Mouse (Mus musculus) B cell, adult 2 months (primary cell): Measurements from ENCODE around the gene Ctdspl.

Experiments used
- DNase-seq, 2 experiments: peaks; one replicate each; pipeline ENCODE4 v3.0.0; 2022

Ctdspl gene

DNA sequence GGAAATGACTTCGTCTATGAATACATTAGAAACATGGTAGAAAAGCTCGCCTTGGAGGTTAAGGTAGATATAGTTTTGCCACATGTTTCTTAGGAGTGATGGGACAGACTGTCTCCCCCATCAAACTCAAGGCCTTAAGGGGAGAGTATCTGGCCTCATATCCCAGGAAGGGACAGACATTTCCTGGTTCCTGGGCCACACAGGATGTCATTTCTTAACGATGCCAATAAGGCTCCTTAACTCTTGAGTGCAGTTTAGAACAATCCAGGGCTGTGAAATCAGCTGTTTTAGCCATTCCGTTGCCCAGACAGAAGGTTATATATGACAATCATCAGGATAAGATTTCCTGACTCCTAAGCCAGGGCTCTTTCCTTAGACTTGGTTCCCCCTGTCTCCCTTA lies 104.8 kb downstream of the Ctdspl start:
- no peak for DNase-seq

DNA sequence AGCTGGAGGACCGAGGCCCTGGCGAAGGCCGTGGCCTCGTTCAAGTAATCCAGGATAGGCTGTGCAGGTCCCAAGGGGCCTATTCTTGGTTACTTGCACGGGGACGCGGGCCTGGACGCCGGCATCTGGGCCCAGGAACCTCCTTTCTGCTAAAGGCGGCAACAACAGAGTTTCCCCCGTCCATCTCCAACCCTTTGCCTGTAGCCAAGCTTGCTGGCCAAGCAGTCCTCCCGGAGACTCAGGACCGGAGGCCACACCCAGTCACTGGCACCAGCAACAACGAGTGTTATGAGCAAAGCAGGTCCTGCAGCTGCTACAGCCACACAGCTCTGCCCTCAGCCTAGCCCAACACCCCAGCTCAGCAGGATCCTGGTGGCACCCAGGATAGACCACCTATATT lies 105.5 kb downstream of the Ctdspl start:
- no peak for DNase-seq

DNA sequence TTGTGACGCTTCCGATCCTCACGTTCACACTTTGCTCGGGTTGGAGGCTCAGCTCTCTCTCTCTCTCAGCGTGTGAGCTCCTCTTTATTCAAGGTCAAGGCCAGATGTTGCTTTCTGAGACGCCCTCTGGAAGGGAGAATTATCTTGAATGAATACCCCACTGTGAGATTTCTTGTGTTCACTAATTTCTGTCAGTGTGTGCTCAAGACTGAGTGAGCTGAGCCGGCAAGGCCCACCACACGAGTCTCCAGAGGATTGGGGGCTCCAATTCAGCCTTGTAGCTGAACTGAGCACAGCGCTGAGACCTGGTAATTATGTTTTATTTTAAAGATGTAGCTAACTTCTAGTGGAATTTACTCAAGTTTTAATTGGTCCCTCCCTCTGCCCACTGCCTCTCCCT lies 106.3 kb downstream of the Ctdspl start:
- no peak for DNase-seq

DNA sequence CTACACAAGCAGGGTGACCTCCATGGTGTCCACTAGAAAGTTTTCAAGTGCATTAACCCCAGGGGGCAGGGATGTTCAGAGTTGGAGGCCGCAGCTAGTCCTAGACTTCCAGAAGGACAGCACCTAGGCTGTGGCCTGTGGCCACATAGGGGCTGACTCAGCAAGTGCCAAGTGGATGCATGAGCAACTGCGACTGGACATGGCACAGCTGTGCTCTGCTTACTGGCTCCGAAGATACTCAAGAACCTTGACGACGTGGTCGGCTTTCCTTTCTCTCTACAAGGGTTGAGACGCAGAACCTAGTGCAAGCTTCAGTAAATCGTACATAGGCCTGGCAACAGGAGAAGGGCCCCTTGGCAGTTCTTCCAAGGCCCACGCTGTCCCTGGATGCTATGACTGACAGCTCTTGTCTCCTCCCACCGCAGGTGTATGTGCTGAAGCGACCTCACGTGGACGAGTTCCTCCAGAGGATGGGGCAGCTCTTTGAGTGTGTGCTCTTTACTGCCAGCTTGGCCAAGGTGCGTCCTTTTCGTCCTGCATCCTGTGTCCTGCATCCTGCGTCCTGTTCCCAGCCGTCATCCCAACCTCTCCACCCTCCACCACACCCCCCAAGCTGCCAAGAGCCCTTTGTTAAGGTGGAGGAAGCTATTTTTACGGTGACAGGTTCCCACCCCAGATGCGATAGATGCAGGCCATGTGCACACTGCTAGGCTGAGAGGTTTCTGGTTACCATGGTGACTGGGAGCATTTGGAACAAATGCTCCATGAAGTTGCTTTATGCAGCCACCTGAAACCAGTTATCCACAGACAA lies 107.1 kb downstream of the Ctdspl start:
- DNase-seq: no peak

DNA sequence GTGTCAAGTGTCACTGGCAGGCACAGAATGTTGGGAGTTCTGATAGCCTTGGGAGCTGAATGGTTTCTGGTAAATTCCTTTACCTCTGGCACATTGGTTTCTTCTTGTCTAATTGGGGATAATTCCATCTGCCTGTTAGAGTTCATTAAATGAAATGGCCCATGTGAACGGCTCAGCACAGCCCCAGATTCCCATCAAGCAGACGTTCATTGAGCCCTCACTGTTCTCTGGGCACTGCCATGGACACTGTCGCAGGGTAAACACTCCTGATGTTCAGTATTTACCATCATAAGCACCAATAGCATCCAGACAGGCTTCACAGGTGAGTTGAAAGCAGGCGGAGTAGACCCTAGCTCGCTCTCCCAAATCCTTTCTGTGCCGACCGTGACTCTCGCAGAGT lies 107.8 kb downstream of the Ctdspl start:
- no peak for DNase-seq

DNA sequence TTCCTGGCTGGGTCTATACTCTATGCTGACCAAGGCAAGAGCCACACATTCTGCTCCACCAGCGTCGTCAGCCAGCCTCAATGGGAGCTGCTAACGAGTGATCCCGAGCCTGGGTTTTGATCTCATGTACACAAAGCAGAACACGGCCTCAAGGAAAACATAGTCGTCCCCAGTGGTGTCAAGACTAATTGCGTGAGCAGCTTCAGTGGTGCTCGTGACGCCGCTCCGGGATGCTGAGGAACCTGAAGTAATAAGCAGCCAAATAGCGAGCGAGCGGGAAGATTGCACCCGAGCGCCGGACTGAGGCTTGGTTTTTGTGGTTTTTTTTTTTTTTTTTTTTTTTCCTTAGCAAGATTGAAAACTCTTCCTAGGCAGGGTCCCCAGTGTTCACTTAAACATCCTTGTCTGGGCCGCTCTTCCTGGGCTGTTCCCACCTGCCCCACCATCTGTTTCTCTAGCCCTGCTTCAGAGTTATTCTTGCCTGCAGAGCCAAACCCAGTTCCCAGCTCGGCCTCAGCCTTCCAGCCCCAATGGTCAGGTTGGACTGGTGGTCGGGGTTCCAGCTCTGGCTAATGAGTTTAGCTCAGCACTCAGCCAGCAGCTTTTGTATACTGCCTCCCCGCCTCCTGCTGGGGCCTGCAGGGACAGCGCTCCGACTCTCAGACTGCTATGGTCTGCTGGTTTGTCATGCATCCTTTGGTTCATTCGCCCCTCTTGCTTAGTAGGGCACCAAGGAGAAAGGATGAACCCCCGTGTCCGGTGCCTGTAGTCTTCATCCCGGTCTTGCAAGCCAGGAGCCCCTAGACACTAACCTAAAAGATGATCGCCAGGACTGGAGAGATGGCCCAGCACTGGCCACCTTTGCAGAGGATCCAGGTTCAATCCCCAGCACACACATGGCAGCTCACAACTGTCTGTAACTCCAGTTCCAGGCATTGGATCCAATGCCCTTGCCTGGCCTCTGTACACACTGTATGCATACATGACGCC lies 108.7 kb downstream of the Ctdspl start:
- no peak for DNase-seq

DNA sequence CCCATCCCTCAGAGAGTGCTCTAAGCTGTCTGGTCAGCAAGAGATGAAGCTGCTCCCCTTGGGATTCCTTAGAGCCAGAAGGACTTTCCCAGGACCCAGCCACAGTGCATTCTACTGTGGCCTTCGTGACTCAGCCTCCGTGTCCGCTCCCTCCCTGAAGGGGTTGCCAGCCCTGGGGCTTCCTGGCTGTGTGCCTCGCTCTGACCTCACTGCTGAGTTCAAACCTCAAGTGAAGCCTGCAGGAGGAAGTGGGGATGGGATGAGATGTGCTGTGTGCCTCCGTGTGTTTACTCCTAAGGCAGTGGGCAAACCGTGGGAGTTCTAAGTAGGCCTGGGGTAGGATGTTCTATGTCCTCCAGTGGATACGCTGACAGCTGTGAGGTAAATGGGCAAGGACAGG lies 109.6 kb downstream of the Ctdspl start:
- no peak for DNase-seq

DNA sequence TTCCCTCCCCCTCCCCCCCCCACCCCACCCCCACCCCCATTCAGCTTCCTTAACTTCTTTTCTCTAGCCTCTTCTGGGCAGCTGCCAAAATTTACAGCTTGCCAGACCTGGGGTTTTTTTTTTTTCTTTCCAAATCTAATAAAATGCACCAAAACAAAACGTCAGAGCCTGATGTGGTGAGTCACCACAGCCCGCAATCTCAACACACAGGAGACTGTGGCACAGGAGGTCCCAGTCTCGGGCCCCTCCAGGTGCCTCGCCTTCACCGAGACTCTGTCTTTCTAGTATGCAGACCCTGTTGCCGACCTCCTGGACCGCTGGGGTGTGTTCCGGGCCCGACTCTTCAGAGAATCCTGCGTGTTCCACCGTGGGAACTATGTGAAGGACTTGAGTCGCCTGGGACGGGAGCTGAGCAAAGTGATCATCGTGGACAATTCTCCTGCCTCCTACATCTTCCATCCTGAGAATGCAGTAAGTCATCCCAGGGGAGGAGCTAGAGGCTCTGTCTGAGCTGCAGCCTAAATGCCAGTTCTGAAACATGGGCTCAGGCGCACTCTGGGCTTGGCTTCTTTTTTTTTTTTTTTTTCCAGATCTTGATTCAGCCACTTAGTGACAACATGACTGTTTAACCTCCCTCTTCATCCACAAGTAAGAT lies 111.0 kb downstream of the Ctdspl start:
- DNase-seq: no peak

DNA sequence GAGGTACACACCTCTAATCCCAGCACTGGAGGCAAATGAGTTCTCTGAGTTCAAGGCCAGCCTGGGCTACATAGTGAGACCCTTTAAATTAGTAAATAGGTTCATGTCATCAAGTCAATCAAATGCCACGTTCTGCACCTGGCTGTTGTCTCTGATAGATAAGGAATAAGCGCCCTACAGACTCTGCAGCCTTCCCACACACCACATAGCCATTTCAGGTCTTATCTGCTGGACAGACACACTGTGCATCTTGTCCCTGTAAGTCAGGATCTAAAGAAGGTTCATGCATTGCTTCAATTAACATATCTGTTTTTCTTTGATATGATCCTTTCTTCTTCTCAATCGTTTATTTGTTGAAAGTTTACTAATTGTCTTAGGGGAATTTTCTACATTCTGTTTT lies 112.3 kb downstream of the Ctdspl start:
- DNase-seq: no peak

DNA sequence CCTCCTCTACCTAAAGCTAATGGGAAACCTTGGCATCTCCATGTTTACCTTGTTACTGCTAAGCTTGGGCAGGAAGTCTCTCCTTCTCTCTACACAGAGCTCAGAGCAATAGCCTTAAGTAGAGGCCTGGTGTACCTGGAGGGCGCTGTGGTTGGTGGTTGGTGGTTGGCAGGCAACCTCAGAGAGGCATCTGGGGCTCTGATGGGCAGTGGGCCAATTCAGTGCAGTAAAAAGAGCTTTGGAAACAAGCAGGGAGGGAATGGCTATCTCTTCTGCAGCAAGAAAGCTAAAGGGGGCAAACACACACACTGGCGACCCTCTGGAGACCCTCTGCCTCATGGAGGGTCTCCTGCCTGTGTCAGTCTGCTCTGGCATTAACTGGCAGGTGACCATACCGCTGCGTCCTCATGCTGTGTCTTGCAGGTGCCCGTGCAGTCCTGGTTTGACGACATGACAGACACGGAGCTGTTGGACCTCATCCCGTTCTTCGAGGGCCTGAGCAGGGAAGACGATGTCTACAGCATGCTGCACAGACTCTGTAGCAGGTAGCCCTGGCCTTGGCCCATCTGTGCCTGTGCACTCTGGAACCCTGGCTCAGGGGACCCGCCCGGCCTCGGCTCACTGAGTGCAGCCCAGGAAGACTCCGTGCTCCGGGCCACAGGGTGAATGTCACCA lies 114.0 kb downstream of the Ctdspl start:
- DNase-seq: no peak

DNA sequence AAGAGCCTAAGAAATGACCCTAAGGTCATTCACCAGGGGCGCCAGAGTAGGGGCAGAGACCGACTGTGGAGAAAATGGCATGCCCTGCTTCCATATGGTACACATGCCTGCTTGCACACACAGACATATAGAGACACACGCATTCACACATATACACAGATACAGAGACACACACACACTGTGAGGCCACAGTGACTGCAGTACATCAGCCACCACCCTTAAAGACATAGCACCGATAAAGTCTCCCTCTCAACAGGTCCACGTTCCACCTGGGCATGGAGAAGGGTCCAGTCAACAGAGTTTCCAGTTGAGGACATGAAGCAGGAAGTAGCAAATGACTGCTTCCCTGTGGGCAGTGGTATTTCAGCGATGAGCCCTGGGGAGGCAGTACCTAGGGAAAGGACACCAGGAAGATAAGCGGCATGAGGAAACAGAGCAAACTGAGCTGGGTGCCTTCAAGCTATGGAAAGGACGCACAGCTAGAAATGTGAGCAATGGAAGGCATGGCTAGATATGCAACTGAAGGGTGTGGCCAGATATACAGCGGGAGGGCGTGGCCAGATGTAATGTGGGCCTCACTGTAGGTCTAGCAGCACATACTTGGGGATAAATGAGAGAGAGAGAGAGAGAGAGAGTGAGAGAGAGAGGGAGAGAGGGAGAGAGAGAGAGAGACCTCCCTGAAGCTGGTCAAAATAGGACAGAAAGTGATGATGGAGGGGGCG lies 122.1 kb downstream of the Ctdspl start:
- DNase-seq: no peak

DNA sequence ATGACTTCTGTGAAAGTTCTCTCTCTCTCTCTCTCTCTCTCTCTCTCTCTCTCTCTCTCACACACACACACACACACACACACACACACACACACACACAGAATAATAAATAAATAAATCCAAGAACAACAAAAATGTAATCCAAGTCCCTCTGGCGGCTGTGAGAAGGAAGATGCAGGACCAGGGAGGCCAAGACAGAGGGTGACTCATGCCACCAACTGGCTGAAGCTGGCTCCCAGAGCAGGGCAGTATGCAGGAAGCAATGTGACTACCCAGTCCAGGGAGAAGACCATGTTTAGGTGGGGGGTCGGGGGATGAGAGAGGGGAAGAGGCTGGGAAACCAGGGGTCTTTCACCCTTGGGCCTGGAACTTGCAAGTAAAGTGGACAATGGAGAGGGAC lies 124.9 kb downstream of the Ctdspl start:
- DNase-seq: no peak

DNA sequence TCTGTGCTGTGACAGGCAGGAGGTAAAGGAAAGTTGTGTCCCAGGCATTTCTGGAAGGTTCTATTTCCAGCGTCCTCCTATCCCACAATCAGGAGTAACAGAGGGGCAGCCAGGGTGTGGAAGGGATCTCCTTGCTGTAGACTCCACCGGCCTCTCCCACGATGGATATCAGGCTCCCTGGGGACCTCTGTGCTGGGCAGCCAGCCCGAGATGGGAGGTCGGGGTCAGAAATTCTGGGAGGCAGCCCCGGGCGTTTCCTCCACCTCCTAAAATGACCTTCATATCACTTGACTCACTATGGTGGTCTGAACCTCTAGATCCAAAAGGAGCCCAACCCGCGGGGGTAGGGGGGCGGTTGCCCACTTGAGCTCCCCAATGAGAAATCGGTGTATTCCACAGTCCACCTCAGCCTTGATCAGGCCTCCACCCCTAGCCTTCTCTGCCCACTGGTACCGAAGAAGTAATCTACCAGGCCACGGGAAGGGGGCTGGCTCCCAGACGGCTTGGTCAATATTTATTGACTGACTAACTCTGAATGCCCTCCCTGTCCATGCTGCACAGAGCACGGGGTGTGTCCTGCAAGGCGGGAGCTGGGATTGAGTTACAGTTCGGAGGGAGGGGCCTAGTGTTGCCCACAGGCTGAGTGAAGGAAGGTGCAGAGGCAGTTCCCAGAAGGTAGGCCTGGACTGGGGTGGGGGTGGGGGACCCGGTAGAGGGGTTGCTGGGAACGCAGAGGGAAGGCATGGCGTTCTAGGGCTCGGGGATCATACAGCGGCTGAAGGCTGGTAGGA lies 126.1 kb downstream of the Ctdspl start, which contains the start of gene Vill:
TSS of gene Vill (plus strand) at position 625 of the 791 bp plus-strand sequence.
- no peak for DNase-seq

DNA sequence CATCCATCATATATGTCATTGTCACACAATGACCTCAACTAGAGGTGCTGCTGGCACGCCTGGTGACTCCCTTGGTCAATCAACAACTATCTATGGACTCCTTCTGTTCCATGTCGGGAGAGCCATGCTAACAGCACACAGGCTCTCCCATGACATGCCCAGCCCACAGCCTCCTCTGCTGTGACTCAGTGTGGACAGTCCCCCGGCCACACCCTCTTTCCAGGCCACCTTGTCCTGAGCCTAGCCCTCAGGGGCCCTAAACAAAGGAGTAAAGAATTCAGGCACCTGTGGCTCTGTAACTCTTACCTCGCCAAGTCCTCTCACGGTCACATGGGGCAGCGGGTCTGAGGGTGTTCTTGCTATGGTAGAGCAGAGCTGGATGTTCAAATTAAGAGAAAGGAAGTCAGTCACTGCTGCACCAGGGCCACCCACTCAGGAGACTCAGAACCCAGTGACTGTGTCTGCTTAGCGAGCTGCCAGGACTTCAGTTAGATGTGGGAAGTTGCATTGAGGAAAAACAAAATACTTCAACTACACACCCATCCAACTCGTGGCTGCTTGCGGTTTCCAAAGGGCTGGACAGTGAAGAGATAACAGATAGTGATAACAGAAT lies 127.8 kb downstream of the Ctdspl start:
- DNase-seq: no peak

DNA sequence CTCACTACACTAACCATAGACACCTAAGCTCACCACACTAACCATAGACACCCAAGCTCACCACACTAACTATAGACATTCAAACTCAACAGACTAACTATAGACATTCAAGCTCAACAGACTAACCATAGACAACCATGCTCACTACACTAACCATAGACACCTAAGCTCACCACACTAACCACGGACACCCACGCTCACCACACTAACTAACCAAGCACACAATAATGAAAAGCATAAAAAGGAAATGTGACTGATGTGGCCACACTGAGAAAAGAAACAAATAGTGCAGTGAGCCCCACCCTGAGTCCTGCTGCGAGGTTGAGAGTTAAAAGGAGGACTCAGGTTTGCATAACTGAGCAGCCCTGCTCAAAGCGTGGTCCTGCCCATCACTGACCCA lies 129.1 kb downstream of the Ctdspl start:
- no peak for DNase-seq

DNA sequence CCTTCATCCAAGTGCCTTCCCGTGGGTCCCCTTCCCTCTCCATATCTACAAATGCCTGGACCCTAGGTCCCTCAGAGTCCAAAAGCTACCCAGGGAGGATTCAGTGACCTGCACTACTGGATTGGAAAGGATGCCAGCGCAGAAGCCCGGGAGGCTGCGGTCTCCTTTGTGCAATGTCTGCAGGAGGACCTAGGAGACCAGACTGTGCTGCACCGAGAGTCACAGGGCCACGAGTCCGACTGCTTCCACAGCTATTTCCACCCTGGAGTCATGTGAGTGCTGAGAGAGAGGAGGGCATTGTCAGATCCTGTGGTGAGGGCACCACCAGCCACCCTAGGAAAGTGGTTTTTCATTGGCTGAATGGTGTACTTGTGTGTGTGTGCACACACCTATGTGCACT lies 132.0 kb downstream of the Ctdspl start:
- no peak for DNase-seq

DNA sequence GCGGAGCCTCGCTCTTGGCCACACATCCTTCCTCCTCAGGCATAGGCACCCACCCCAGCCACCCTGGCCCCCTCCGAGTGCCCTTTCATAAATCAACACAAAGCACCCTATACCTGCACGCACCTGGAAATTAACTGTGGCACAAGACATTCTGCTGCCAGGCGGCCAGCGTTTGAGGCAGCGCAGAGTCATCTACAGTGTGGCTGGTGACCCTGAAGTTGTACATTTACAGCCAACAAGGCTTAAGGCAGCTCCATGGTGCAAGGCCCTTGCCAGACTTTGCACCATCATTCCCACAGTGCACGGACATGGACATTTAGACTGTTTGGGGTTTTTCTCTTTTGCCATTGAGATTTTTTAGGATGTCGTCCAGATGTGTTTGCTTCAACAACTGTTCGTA lies 134.4 kb downstream of the Ctdspl start:
- no peak for DNase-seq

DNA sequence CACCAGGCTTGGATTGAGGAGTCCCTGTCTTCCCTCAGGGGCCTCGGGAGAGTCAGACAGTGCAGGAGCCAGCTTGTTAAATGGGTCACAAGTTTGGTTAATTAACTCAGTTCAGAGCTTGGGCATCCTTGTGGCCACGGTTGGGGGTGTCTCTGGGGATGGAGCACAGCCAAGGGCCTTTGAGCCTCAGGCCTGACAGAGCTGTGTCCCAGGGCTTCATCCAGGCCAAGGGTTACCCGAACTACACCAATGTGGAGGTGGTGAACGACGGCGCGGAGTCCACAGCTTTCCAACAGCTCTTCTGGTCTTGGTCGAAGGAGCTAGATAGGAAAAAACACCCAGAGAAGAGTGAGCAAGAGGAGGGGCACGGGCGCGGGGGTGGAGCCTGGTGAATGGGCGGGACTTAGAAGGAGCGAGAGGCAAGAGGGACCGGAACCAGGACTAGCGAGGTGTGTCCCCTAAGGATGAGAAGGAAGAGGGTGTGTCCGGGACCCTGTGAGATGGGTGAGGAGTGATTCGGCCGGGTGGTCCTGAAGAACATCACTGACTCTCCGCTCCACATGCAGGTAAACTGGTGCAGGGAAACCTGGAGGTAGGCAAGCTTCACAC lies 136.9 kb downstream of the Ctdspl start:
- peak; percentile 14 for DNase-seq

DNA sequence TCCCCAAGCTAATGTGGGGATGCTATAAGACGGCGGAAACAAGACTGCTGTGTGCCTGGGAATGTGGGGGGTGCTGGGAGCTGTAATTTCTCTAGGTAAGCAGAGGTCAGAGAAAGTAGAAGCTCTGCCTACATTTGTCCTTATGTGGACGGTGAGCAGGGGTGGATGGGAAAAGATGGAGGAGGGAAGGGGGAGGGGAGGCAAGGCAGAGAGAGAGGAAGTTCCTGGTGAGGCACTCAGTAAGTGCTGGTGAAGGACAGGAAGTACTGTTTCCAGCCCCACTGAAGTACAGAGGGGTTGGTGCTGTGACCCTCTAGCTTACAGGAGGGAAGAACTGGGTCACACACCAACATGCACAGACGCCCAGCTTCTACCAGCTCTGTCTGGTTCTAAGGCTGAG lies 138.0 kb downstream of the Ctdspl start:
- DNase-seq: no peak

DNA sequence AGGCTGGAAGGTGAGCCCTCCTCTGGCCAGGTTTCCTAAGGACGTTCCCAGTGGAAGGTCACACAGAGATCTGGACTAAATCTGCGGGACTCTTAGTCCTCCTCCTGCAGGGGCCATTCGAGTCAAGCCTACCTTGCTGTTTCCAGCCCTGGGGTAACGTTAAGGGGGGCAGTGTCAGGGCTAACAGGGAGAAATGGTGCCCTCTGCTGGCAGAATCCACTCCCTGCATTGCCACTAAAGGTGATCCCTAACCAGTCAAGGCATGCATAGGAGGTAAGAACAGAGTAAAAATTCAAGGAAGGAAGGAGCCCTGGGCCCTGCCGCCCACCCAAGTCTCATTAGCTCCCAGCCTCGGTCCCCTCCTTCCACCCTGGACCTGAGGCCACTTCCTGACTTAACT lies 141.3 kb downstream of the Ctdspl start:
- DNase-seq: peak; percentile 67 to 68
